8 mouse cellular contexts compared by ENCODE assay signal in genomic region chr1:55383114-55383773, GRCm38 (mm10). TPM values are rescaled to one million over a fixed set of nuclear protein-coding genes. Genes with fewer than 3 reads are reported as not detected.
A peak's percentile ranks its signal among the peaks of the same experiment; 100 is the strongest.
DNase-seq lines count a peak whose midpoint lies in the region; ATAC-seq and TF ChIP-seq lines count a peak whose summit lies in the region.

No protein-coding gene starts in this region.

- intact Hi-C loops in heart, postnatal 14 days (cut with DNase I): loop anchor here (1.0 to 5.0 kb wide), 3 partner anchors 81 to 296 kb away; partner anchors contain the start of genes Hspd1 and Hspe1

- H3K4me3 ChIP-seq in ES-Bruce4 (ENCODE audit: low read depth, low read length): no peak overlapping the region
- no peak overlapping the region for H3K4me3 ChIP-seq in forebrain, embryonic 10.5 days
- H3K4me3 ChIP-seq in lung, postnatal 0 days (ENCODE audit: low read depth, low read length): no peak overlapping the region

- ATAC-seq in lung, postnatal 0 days: peak; percentile 55

- DNase-seq in brain, adult 2 months (ENCODE audit: low read depth, low spot score): peak; percentile 90
- DNase-seq in forebrain, embryonic 10.5 days (ENCODE audit: extremely low spot score, low spot score): peak; percentile 84
- DNase-seq in heart, postnatal 14 days: peak; percentile 84 to 89
- peak; percentile 74 to 92 for DNase-seq in kidney, postnatal 36 days
- DNase-seq in lung, postnatal 0 days (ENCODE audit: low spot score): peak; percentile 81
- peak; percentile 63 for DNase-seq in ovary, adult 18-20 months (ENCODE audit: low spot score)
- DNase-seq in thymus, postnatal 25 days: peak; percentile 84

- H3K4me2 ChIP-seq in lung, postnatal 0 days (replicated peaks; ENCODE audit: low read depth, low read length): no peak overlapping the region

- TF ChIP-seq POLR2A in ES-Bruce4 (IDR thresholded peaks at IDR 0.05; ENCODE audit: insufficient read depth, low read length): no peak

- no peaks in the 10 kb centered on the region; the same call in 1 of the 2 replicates for H3K27me3 ChIP-seq in ES-Bruce4 (ENCODE audit: control insufficient read depth, insufficient read depth, low read length, poor library complexity, severe bottlenecking)
- H3K27me3 ChIP-seq in forebrain, embryonic 10.5 days (ENCODE audit: poor library complexity, severe bottlenecking): no peaks in the 10 kb centered on the region
- H3K27me3 ChIP-seq in lung, postnatal 0 days (replicated peaks; ENCODE audit: insufficient read depth, low read length): no peaks in the 10 kb centered on the region

- 12% methylated on average over 9 of the region's 9 CpGs for WGBS in forebrain, embryonic 10.5 days
- 18% methylated on average over 9 of the region's 9 CpGs for WGBS in lung, postnatal 0 days

- TF ChIP-seq CTCF in ES-Bruce4 (IDR thresholded peaks at IDR 0.05; ENCODE audit: low read depth, low read length): peak; percentile 94
- TF ChIP-seq CTCF in lung, postnatal 0 days (IDR thresholded peaks at IDR 0.05): peak; percentile 95

- H3K36me3 ChIP-seq in ES-Bruce4 (ENCODE audit: control insufficient read depth, insufficient read depth, low read length, poor library complexity, severe bottlenecking): no peaks in the 10 kb centered on the region
- no peaks in the 10 kb centered on the region for H3K36me3 ChIP-seq in forebrain, embryonic 10.5 days (replicated peaks)
- H3K36me3 ChIP-seq in lung, postnatal 0 days (ENCODE audit: insufficient read depth, low read length): no peaks in the 10 kb centered on the region

- no peaks in the 10 kb centered on the region for H3K4me1 ChIP-seq in ES-Bruce4 (ENCODE audit: control insufficient read depth, insufficient read depth, low read length)
- H3K4me1 ChIP-seq in forebrain, embryonic 10.5 days: no peaks in the 10 kb centered on the region
- no peaks in the 10 kb centered on the region for H3K4me1 ChIP-seq in lung, postnatal 0 days (ENCODE audit: insufficient read depth, low read depth, low read length)

- no peak overlapping the region for H3K27ac ChIP-seq in ES-Bruce4 (ENCODE audit: insufficient read depth, low read length)
- no peak overlapping the region for H3K27ac ChIP-seq in forebrain, embryonic 10.5 days
- H3K27ac ChIP-seq in lung, postnatal 0 days (ENCODE audit: low read length): no peak overlapping the region

- no peaks in the 10 kb centered on the region for H3K9me3 ChIP-seq in ES-Bruce4 (replicated peaks; ENCODE audit: control insufficient read depth, insufficient read depth, low read length, poor library complexity, severe bottlenecking)
- H3K9me3 ChIP-seq in forebrain, embryonic 10.5 days: no peaks in the 10 kb centered on the region
- no peaks in the 10 kb centered on the region for H3K9me3 ChIP-seq in lung, postnatal 0 days (ENCODE audit: low read length)

- H3K9ac ChIP-seq in ES-Bruce4 (ENCODE audit: low read depth, poor library complexity, severe bottlenecking): no peak overlapping the region
- H3K9ac ChIP-seq in lung, postnatal 0 days (replicated peaks; ENCODE audit: low read depth): no peak overlapping the region

- no peak for TF ChIP-seq EP300 in ES-Bruce4 (IDR thresholded peaks at IDR 0.05; ENCODE audit: insufficient read depth, low read depth, low read length)
- no peak for TF ChIP-seq EP300 in lung, postnatal 0 days (IDR thresholded peaks at IDR 0.05)

RNA-seq across cellular contexts. Expression of gene Boll, which starts 20.0 kb away (rescaled TPM):
- 1.8 and 2.9 TPM in 2 replicates for polyA plus RNA-seq in ES-Bruce4 (2011; ENCODE audit: insufficient read depth, insufficient read length, low read depth, missing spikeins)
- polyA plus RNA-seq in forebrain, embryonic 10.5 days (2016; fragmentation: Nextera tagmentation; extraction: Ambion mirVana): 0.20 and 0.30 TPM in 2 replicates
- total RNA-seq in heart, postnatal 14 days (2021): not detected
- polyA plus RNA-seq in lung, postnatal 0 days (2015; fragmentation: Nextera tagmentation; extraction: Ambion mirVana): 0.36 TPM in 1 of 2 replicates, not detected in the other

RNA-seq across cellular contexts. Expression of gene Plcl1, which starts 22.5 kb away (rescaled TPM):
- polyA plus RNA-seq in ES-Bruce4 (2011; ENCODE audit: insufficient read depth, insufficient read length, low read depth, missing spikeins): 0.17 and 0.52 TPM in 2 replicates
- polyA plus RNA-seq in forebrain, embryonic 10.5 days (2016; fragmentation: Nextera tagmentation; extraction: Ambion mirVana): 0.68 and 0.87 TPM in 2 replicates
- 1 to 10 TPM; 4.8 to 4.9 TPM for total RNA-seq in heart, postnatal 14 days (2021)
- 1.7 and 2.0 TPM in 2 replicates for polyA plus RNA-seq in lung, postnatal 0 days (2015; fragmentation: Nextera tagmentation; extraction: Ambion mirVana)
